Mouse (Mus musculus): ENCODE results near the gene Adcy5.

Gene Adcy5

GRCm38 (mm10) chr16:35154641-35155390 lies at the start of gene Adcy5:
Adcy5 (plus strand) TSS chr16:35154877.
- no peak for DNase-seq (ENCODE audit: low read depth, low spot score)

GRCm38 (mm10) chr16:35107985-35108384 lies 46.7 kb upstream of the Adcy5 start:
- no peak for DNase-seq (ENCODE audit: low read depth, low spot score)

GRCm38 (mm10) chr16:35109156-35109555 lies 45.5 kb upstream of the Adcy5 start:
- DNase-seq (ENCODE audit: low read depth, low spot score): no peak

- no peak for DNase-seq (ENCODE audit: low read depth, low spot score)
Measured at GRCm38 (mm10) chr16:35109656-35110291, 44.9 kb upstream of the Adcy5 start.

GRCm38 (mm10) chr16:35110410-35111142 lies 44.1 kb upstream of the Adcy5 start:
- no peak for DNase-seq (ENCODE audit: low read depth, low spot score)

GRCm38 (mm10) chr16:35111143-35111620 lies 43.5 kb upstream of the Adcy5 start:
- no peak for DNase-seq (ENCODE audit: low read depth, low spot score)

GRCm38 (mm10) chr16:35113496-35113895 lies 41.2 kb upstream of the Adcy5 start:
- no peak for DNase-seq (ENCODE audit: low read depth, low spot score)

- no peak for DNase-seq (ENCODE audit: low read depth, low spot score)
Measured at GRCm38 (mm10) chr16:35116328-35116956, 38.2 kb upstream of the Adcy5 start.

GRCm38 (mm10) chr16:35117436-35117835 lies 37.2 kb upstream of the Adcy5 start:
- DNase-seq (ENCODE audit: low read depth, low spot score): no peak

GRCm38 (mm10) chr16:35120603-35121002 lies 34.1 kb upstream of the Adcy5 start:
- no peak for DNase-seq (ENCODE audit: low read depth, low spot score)

- no peak for DNase-seq (ENCODE audit: low read depth, low spot score)
Measured at GRCm38 (mm10) chr16:35127270-35127669, 27.4 kb upstream of the Adcy5 start.

GRCm38 (mm10) chr16:35130172-35130571 lies 24.5 kb upstream of the Adcy5 start:
- DNase-seq (ENCODE audit: low read depth, low spot score): no peak

- no peak for DNase-seq (ENCODE audit: low read depth, low spot score)
Measured at GRCm38 (mm10) chr16:35139416-35139815, 15.3 kb upstream of the Adcy5 start.

GRCm38 (mm10) chr16:35139873-35140619 lies 14.6 kb upstream of the Adcy5 start:
- no peak for DNase-seq (ENCODE audit: low read depth, low spot score)

GRCm38 (mm10) chr16:35140620-35140975 lies 14.1 kb upstream of the Adcy5 start:
- DNase-seq (ENCODE audit: low read depth, low spot score): no peak

- no peak for DNase-seq (ENCODE audit: low read depth, low spot score)
Measured at GRCm38 (mm10) chr16:35141839-35142238, 12.8 kb upstream of the Adcy5 start.

GRCm38 (mm10) chr16:35146153-35146552 lies 8.5 kb upstream of the Adcy5 start:
- DNase-seq (ENCODE audit: low read depth, low spot score): no peak

GRCm38 (mm10) chr16:35153146-35153755 lies 1.4 kb upstream of the Adcy5 start:
- no peak for DNase-seq (ENCODE audit: low read depth, low spot score)

GRCm38 (mm10) chr16:35154245-35154640 lies 434 bp upstream of the Adcy5 start:
- DNase-seq (ENCODE audit: low read depth, low spot score): no peak

- DNase-seq (ENCODE audit: low read depth, low spot score): no peak
Measured at GRCm38 (mm10) chr16:35155391-35156305, 971 bp downstream of the Adcy5 start.

Data from telencephalon, adult 2 months (tissue).